Mouse (Mus musculus) ES-Bruce4 (cell line): ENCODE measurements at regions not wholly inside any gene's neighbourhood (a gene's known extent, or its start where the extent isn't known, plus 50 kb on each side); places are given as distances from the start of the nearest gene placed in this dataset.

Experiments used
- H3K27ac ChIP-seq: 2 replicates; pipeline ENCODE4 v1.5.1; 2012; ENCODE audit warnings: low read length, inconsistent platforms; ENCODE audit not compliant: insufficient read depth
- H3K27me3 ChIP-seq: 2 replicates; pipeline ENCODE4 v1.6.1; 2012; ENCODE audit warnings: mild to moderate bottlenecking, low read length, inconsistent platforms; ENCODE audit not compliant: control insufficient read depth, poor library complexity, insufficient read depth, severe bottlenecking
- H3K36me3 ChIP-seq: 2 replicates; pipeline ENCODE4 v1.6.1; 2012; ENCODE audit warnings: inconsistent platforms, mild to moderate bottlenecking, low read length, moderate library complexity; ENCODE audit not compliant: control insufficient read depth, poor library complexity, insufficient read depth, severe bottlenecking
- H3K4me1 ChIP-seq: one replicate; pipeline ENCODE4 v1.8.1; 2011; ENCODE audit warnings: low read length; ENCODE audit not compliant: control insufficient read depth, insufficient read depth
- H3K4me3 ChIP-seq: 2 replicates; pipeline ENCODE4 v1.5.1; 2011; ENCODE audit warnings: low read depth, mild to moderate bottlenecking, low read length
- H3K9ac ChIP-seq: 2 replicates; pipeline ENCODE4 v1.6.1; 2012; ENCODE audit warnings: low read depth, mild to moderate bottlenecking, inconsistent platforms; ENCODE audit not compliant: poor library complexity, severe bottlenecking
- H3K9me3 ChIP-seq: replicated peaks from 2 replicates; pipeline ENCODE4 v1.6.1; 2012; ENCODE audit warnings: mild to moderate bottlenecking, low read length, inconsistent platforms; ENCODE audit not compliant: control insufficient read depth, poor library complexity, insufficient read depth, severe bottlenecking
- CTCF ChIP-seq: IDR thresholded peaks from one replicate; pipeline ENCODE4 v1.8.1; 2011; ENCODE audit warnings: low read depth, low read length
- EP300 ChIP-seq: IDR thresholded peaks from 2 replicates; pipeline ENCODE4 v1.6.1; 2011; ENCODE audit warnings: low read depth, low read length; ENCODE audit not compliant: insufficient read depth
- POLR2A ChIP-seq: IDR thresholded peaks from one replicate; pipeline ENCODE4 v1.8.1; 2011; ENCODE audit warnings: low read length; ENCODE audit not compliant: insufficient read depth

- no peak for TF ChIP-seq CTCF
- no peak for TF ChIP-seq EP300
Measured at GRCm38 (mm10) chr1:101683772-101684434, 1911.3 kb downstream of the Cntnap5b start.

GRCm38 (mm10) chr1:101684983-101685382 is 1912.4 kb downstream of the Cntnap5b start:
- Histone ChIP-seq H3K4me1 (no peaks in the 10 kb centered on the region), H3K9ac (no peak overlapping the region), H3K27me3 (no peaks in the 10 kb centered on the region), H3K4me3 (no peak overlapping the region), H3K9me3 (no peaks in the 10 kb centered on the region), H3K36me3 (no peaks in the 10 kb centered on the region), H3K27ac (no peak overlapping the region)
- no peak for TF ChIP-seq POLR2A
- no peak for TF ChIP-seq EP300
- TF ChIP-seq CTCF = no peak

More at GRCm38 (mm10) chr1:101683772-101684434, 1911.3 kb downstream of the Cntnap5b start:
- Histone ChIP-seq H3K27ac (no peak overlapping the region), H3K4me3 (no peak overlapping the region), H3K9me3 (no peaks in the 10 kb centered on the region), H3K9ac (no peak overlapping the region), H3K36me3 (no peaks in the 10 kb centered on the region), H3K27me3 (no peaks in the 10 kb centered on the region), H3K4me1 (no peaks in the 10 kb centered on the region)
